Mouse (Mus musculus) cerebellum, adult 2 months (tissue): ENCODE measurements around the gene Tulp2. TPM values are rescaled to one million over a fixed set of nuclear protein-coding genes. Genes with fewer than 3 reads are reported as not detected.

Experiments
- DNase-seq, 2 experiments: peaks; one replicate each; pipeline ENCODE4 v3.0.0; 2021
- H3K27ac ChIP-seq: fragments of 200-500 bp; 2 replicates; pipeline ENCODE4 v1.5.1; 2012; ENCODE audit warnings: low read length, control low read depth, inconsistent platforms; ENCODE audit not compliant: insufficient read depth
- H3K27me3 ChIP-seq: fragments of 200-500 bp; 2 replicates; pipeline ENCODE4 v1.6.1; 2012; ENCODE audit warnings: inconsistent platforms, mild to moderate bottlenecking, low read length, moderate library complexity; ENCODE audit not compliant: control insufficient read depth, insufficient read depth
- H3K4me1 ChIP-seq: fragments of 200-500 bp; 2 replicates; pipeline ENCODE4 v1.6.1; 2011; ENCODE audit warnings: low read length; ENCODE audit not compliant: control insufficient read depth, insufficient read depth
- H3K4me3 ChIP-seq: fragments of 200-500 bp; replicated peaks from 2 replicates; pipeline ENCODE3; 2011; ENCODE audit warnings: mild to moderate bottlenecking, low read depth, low read length, control low read depth; ENCODE audit not compliant: insufficient read depth
- CTCF ChIP-seq: fragments of 200-500 bp; IDR thresholded peaks from 2 replicates; pipeline ENCODE4 v1.5.1; 2011; ENCODE audit warnings: low read depth, mild to moderate bottlenecking, control low read depth, low read length, moderate library complexity, borderline replicate concordance; ENCODE audit not compliant: insufficient read depth
- POLR2A ChIP-seq: fragments of 200-500 bp; IDR thresholded peaks from 2 replicates; pipeline ENCODE4 v1.6.1; 2011; ENCODE audit warnings: low read length, control low read depth, borderline replicate concordance; ENCODE audit not compliant: insufficient read depth
- WGBS: fragments of 180-500 bp; shearing (Covaris S2); methylation state at CpG from one replicate; pipeline ENCODE4 v1.1.7; 2018; 5-methylcytosine and 5-hydroxymethylcytosine counted together
- polyA plus RNA-seq: library from polyadenylated mRNA; depleted of rRNA; stranded (reverse); fragments of >200 nt; gene quantifications from 2 replicates; pipeline ENCODE4 v1.2.3, GENCODE M21; 2012

Gene Tulp2
- polyA plus RNA-seq, 1 experiment = not detected

DNA sequence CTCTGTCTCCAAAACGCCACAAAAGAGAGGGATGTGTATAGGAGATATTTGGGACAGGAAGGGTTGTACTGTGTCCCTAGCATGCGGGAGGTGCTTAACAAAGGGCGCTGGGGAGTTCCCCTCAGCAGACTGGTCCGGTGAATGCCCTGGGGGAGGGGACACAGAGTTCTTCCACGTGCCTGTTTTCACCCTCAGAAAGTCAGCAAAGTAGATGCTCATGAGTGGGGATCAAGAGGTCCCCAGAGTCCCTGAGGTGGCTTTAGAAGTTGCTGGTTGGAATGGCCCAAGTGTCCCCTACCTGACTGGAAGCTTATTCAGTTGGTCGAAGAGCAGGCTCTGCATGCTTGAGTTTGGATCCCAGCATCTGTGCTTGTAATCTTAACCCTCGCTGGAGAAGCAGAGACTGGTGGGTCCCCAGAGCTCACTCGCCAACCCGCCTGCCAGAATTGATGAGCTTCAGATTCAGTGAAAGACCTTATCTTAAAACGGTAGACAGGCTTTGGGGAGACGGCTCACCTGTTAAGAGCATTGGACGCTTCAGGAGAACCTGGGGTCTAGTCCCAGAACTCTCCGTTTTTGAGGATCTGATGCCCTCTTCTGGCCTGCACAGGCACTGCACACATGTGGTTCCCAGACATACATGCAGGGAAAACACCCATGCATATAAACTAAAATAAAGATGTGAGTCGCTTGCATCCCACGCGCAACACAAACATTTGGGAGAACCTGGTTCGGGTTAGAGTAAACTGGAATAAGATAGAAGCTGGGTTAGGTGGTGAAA is 79.4 kb downstream of the Tulp2 start:
- peak; percentile 74 to 86 for DNase-seq

DNA sequence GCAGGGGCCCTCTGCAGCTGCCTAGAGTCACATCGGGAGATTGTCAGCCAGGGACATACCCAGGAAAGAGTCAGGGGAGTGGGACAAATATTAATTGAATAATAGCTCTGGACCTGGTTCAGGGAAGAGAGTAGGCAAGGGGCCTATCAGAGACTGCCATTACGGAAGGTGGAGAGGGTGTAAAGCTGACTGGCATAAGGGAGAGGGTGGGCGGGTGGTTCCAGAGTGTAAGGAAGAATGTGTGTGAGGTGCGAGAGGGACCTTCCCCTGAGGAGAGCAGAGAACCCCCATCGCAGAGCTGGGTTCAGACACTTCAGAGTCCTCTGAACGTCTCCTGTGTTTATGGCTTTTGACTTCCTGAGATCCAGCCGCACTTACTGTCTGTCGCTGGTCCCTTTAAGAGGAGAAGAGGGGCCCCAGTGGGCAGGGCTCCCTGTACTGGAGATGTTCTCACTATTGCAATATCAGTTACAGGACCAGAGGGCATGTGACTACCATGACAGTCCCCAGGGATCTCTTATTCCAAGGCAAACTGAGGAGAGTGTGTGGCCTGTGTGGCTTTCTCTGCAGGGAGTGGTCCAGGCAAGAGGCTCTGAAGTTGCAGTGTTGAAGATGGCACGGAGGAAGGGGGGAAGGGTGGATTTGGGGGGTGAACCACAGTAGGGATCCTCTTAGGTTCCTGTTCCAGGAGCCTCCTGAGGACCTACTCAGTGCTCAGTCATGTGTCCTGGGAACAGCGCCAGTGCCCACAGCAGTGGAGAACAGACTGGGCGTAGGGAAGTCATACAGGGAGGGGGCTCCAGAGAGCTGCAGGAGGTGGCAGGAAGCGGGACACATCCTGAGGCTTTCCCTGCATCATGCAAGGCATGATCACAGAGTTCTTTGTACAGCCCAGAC is 80.2 kb downstream of the Tulp2 start:
- Histone ChIP-seq H3K27me3 (no peaks in the 10 kb centered on the region), H3K4me1 (no peaks in the 10 kb centered on the region), H3K4me3 (no peak overlapping the region), H3K27ac (no peak overlapping the region)
- TF ChIP-seq CTCF (no peak), POLR2A (no peak)
- 51% methylated on average over 12 of the region's 12 CpGs for WGBS
- DNase-seq = no peak

More for the DNA sequence above, 79.4 kb downstream of the Tulp2 start:
- Histone ChIP-seq H3K27me3 (no peaks in the 10 kb centered on the region), H3K4me3 (no peak overlapping the region), H3K27ac (no peak overlapping the region), H3K4me1 (no peaks in the 10 kb centered on the region)
- WGBS = 20% methylated on average over 17 of the region's 17 CpGs
- TF ChIP-seq CTCF (peak; percentile 96), POLR2A (no peak)

DNA sequence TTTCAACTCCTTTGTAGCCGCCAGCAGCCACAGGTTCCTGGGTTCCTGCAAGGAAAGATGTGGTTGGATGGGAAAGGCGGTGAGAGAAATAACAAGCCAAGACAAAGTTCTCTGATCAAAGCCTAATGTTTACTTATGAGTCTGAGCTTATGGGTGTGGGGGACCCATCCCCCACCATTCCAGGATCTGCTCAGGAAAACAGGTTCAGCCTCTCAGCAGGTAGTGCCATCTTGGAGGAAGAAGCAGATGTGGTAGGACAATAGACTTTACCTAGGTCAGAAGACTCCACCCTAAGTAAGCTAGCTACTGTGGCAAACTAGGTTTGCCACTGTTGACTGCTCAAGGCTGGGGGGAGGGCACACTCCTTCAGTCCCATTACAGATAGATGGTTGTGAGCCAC is 83.1 kb downstream of the Tulp2 start:
- Histone ChIP-seq H3K27me3 (no peaks in the 10 kb centered on the region), H3K27ac (no peak overlapping the region), H3K4me1 (peaks cover 6% of the 10 kb centered on the region; the same call in 1 of the 2 replicates), H3K4me3 (no peak overlapping the region)
- DNase-seq = no peak
- 92% methylated on average over 2 of the region's 2 CpGs for WGBS
- TF ChIP-seq CTCF (no peak), POLR2A (no peak)

DNA sequence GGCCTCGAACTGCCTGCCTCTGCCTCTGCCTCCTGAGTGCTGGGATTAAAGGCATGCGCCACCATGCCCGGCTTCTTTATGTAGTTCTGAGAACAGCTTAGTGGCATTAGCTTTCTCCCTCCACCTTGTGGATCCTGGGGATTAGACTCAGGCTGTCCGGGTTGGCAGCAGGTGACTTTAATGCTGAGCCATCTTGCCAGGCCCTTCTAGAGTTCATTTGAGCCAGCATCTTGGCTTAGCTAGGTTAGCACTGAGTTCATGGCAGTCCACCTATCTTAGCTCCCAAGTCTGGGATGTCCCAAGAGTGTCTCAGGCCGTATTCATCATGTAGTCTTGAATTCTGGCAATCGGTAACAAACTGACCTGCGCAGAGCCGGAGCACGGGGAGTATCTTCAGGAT is 83.8 kb downstream of the Tulp2 start:
- 85% methylated on average over 9 of the region's 9 CpGs for WGBS
- no peak overlapping the region for H3K27ac ChIP-seq
- no peak for DNase-seq
- H3K27me3 ChIP-seq = no peaks in the 10 kb centered on the region
- H3K4me3 ChIP-seq = no peak overlapping the region
- H3K4me1 ChIP-seq = peaks cover 6% of the 10 kb centered on the region; the same call in 1 of the 2 replicates
- TF ChIP-seq CTCF (no peak), POLR2A (no peak)

DNA sequence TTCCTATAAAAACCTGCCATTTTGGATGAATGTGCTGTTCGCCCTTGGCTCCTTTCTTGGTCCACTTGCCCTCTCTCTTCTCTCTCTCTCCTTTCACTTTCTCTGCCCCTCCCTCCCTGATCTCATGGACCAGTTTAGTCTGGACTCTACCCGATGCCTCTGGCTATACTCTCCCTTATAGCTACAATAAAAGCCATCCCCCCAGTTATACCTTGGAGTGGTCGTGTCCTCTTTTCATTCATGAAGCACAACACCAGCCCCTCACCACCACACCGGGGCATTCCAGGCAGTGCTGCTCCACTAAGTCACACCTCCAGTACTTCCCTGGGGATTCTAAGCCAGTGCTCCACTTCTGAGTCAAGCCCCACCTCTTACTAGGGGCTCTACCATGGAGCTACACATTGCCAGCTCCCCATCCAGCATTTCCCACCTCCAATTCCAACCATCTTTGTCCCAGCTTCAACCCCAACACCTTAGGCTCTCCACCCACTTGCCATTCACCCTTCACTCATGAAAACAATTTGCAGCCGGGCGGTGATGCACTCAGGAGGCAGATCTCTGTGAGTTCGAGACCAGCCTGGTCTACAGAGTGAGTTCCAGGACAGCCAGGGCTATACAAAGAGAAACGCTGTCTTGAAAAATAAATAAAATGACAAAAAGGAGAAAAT is 85.6 kb downstream of the Tulp2 start:
- Histone ChIP-seq H3K27me3 (no peaks in the 10 kb centered on the region), H3K27ac (peak overlapping the region; percentile 58), H3K4me1 (peaks cover 6% of the 10 kb centered on the region; the same call in 1 of the 2 replicates), H3K4me3 (no peak overlapping the region)
- no peak for TF ChIP-seq CTCF
- TF ChIP-seq POLR2A = no peak
- WGBS = 74% methylated on average over 8 of the region's 8 CpGs
- DNase-seq = no peak

DNA sequence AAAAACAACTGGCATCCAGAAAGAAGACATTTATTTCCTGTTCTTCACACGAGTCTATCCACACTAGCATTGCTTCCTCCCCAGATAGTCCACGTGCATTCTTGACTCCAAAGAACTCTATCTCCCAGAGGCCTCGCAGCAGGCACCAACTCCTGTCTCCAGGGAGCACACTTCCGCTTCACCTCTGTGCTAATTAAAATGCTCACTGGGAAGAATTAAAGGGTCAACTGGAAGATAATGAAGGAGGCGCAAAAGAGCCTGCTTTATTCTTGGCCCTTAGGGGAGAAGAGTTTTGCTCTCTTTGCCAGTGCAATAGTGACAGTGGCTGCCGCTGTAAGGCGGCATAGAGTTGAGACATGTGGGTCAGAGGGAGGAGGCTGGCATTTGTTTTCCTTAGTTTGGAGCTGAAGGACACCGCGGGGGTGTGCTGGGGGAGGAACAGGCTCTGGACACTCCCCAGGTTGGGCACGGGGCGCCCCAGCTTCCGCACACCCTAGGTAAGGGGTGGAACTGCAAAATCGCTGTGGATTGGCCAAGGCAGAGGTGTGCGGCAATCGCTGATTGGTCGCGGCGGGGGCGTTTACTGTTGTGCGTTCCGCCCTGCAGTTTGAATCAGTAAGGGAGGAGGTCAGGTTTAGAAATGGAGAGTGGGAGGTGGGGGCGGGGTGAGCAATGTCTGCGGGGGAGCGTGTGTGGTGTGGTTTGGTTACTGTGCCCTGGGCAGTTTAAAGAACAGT is 86.3 kb downstream of the Tulp2 start:
- peaks cover 6% of the 10 kb centered on the region; the same call in 1 of the 2 replicates for H3K4me1 ChIP-seq
- peak overlapping the region; percentile 67 for H3K4me3 ChIP-seq
- peak; percentile 92 to 96 for DNase-seq
- peak overlapping the region; percentile 75 for H3K27ac ChIP-seq
- WGBS = 2% methylated on average over 24 of the region's 24 CpGs
- peak; percentile 67; the same call in 1 of the 2 replicates for TF ChIP-seq POLR2A
- TF ChIP-seq CTCF = no peak
- H3K27me3 ChIP-seq = no peaks in the 10 kb centered on the region
